Mouse (Mus musculus): ENCODE measurements around the gene D1Ertd622e.

Gene D1Ertd622e

DNA sequence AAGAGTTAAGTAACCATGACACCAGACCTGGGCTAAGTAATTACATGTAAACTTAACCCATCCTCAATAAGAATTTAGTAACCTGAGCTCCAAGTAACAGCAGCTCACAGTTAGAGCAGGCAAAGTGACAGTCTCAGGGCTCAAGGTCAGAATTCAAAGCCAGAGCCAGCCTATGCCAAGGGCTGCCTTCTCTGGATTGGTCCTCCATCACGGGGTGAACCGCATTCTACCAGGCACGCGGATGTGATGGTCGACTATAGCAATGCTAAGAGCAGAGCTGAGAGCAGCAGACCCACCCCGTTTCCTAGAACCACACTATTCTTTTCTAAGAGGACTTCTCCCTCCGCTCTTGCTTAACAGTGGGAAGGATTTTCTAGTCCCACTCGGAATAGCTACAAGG is 27.8 kb downstream of the D1Ertd622e start:
- no peak for DNase-seq (ENCODE audit: low spot score)

- no peak for DNase-seq (ENCODE audit: low spot score)
Measured at GRCm38 (mm10) chr1:97632545-97633256, 29.2 kb downstream of the D1Ertd622e start.

- DNase-seq (ENCODE audit: low spot score): no peak
Measured at GRCm38 (mm10) chr1:97631843-97632470, 29.9 kb downstream of the D1Ertd622e start.

GRCm38 (mm10) chr1:97630146-97630545 is 31.7 kb downstream of the D1Ertd622e start:
- DNase-seq (ENCODE audit: low spot score): no peak

- no peak for DNase-seq (ENCODE audit: low spot score)
Measured at GRCm38 (mm10) chr1:97628859-97629258, 33.0 kb downstream of the D1Ertd622e start.

DNA sequence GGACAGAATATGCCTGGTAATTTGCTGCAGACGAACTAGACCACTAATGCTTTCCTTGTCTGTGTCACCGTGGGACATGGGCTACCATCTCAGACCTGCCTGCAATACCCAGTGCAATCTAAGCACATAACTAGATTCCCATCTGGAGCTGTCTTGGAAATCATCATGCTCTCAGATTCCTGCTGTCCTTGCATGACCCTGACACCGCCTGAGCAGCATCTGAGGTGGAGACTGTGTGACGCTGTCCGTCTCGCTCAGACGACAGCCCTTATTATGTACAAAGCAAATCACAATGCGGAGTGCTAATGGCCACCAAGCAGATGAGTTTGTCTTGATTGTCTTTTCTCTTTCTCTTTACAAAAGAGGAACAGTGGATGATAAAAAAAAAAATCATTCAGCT is 33.9 kb downstream of the D1Ertd622e start:
- DNase-seq (ENCODE audit: low spot score): no peak

DNA sequence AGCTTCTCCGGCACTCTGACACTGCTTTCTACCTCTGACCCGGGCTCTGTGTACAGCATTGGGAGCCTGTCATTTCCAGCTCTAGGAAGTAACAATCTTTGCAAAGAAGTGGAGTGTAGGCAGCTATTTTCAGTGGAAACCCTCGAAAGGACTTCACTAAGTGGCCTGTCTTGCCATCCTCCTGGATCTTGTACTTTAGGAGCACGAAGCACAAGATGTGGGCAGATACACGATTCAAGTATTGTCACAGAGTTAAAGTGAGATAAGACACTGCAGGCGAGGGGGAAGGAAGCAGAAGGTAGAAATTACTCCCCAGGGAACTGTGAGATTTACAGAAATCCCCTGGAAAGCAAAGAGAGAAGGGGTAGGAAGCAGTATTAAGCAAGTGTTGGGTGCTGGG is 36.4 kb downstream of the D1Ertd622e start:
- no peak for DNase-seq (ENCODE audit: low spot score)

DNA sequence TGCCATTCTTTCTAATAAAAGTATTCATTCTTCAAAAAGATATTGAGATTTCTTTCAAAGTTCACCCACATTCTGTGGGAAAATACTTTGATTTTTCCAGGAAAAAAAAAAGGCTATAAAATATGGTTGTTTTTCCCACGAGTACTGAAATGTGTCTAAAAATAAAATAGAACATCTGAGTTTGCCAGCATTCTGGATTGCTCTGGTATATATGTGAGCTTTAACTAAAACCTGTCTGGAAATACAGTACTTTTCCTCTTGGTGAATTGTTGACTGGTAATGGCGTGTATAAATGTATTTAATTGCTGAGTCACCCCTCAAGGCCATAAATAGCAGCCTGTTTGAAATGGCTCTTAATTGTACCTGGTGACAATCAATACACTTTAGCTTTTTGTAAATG is 37.5 kb downstream of the D1Ertd622e start:
- DNase-seq (ENCODE audit: low spot score): no peak

GRCm38 (mm10) chr1:97623214-97623856 is 38.5 kb downstream of the D1Ertd622e start:
- no peak for DNase-seq (ENCODE audit: low spot score)

- no peak for DNase-seq (ENCODE audit: low spot score)
Measured at GRCm38 (mm10) chr1:97622574-97623208, 39.2 kb downstream of the D1Ertd622e start.

DNA sequence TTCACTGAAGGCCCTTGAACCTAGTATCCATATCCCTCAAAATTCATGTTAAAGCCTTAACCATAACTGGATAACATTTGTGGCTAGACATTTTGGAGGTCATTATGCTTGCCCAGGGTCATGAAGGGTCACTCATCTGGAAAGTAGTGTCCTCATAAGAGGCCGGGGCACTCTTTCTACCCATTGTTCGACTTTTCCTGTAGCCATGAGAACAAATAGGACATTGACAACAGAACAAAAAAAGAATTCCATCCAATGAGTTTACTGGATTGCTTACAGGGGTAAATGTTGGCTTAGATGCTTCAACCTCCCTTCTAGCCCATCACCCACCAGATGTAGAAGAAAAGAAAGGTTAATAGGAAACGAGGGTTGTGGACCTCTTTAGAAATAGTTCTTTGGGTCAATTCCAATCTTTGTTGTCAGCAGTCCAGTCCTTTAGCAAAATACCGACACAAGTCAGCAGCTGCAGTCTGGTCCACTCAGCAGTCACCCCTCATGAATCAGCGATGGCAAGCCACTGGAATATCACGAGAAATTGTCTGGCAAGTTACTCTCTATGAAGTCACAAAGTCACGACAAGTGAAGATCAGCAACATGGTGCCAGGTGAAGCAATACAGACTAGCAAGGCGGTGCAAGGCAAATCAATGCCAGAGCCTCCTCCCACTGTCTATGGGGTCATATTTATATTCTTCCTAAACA is 42.1 kb downstream of the D1Ertd622e start:
- no peak for DNase-seq (ENCODE audit: low spot score)

DNA sequence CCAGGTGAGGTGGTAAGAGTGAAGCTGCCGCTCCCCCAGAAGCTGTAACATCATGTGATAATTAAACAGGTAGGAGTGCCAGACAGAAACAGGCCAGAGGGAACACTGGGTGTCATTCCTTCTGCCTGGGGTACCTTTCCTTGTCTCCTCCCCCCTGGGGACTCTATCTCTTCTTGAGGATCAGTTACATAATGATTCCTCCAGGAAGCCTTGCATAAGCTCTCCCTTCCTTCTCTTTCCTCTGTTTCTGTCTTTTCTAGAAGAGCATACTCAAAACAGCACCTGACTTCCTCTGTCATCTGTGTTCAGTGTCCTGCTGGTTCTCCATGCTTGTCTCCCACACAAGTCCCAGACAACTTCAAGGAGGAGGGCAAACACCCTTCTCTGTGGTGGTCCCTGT is 46.3 kb downstream of the D1Ertd622e start:
- no peak for DNase-seq (ENCODE audit: low spot score)

DNA sequence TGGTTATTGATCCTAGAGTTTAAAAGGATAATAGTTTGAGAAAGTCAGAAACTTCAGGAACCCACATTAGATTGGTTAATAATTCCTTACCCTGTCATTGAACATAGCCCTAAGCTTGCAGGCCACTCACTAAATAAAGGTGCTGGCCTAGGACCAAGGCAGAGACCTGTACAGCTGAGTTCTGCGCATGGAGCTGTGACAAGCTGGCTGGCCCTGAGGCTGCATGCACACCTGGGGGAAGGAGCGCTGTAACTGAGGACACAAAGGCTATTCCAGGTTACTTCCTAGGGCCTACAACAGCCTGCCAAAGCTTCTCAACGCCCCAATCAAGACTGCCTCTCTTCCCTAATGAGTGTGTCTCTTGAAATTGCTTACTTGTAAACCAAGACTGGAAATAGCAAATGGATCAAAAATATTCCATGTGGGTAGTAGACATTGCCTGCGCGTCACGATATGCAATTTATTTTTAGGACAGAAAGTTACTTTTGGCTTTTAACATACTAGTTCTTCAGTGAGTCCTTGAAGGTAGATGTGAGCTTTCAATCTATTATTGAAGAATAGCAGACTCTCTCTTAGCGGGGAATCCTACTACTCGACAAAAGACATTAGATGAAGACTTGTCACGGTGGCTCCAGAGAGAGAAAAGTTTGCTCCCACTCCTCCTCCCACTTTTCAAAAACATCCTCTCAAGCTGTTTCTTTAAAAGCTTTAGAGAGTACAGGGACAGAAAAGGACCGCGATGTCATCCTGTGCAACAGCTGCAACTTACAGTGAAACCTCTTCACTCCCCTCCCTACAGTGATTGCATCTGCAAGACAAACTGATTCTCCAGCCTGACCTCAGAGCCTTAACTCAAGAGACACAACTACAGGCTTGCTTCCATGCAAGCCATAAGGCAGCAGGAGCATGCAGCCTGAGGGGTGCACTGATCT is 47.1 kb downstream of the D1Ertd622e start:
- DNase-seq (ENCODE audit: low spot score): no peak

DNA sequence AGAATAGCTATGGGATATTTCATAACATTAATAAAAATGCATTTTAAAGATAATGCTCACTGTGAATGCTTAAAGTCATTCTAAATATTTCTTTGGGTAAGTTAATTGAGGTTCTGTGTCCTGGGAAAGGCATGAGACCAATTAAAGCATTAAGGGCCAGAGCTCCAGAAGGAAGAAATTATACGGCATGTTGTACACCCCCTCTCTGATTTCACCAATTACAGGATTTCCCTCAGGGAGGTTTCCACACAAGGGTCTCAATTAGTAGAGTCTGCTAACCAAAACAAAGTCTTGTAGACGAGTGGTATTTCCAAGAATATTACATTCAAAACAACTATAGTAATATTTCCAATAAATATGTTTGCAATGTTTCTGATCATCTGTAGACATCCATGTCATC is 50.1 kb downstream of the D1Ertd622e start:
- no peak for DNase-seq (ENCODE audit: low spot score)

GRCm38 (mm10) chr1:97603361-97603760 is 58.5 kb downstream of the D1Ertd622e start:
- no peak for DNase-seq (ENCODE audit: low spot score)

DNA sequence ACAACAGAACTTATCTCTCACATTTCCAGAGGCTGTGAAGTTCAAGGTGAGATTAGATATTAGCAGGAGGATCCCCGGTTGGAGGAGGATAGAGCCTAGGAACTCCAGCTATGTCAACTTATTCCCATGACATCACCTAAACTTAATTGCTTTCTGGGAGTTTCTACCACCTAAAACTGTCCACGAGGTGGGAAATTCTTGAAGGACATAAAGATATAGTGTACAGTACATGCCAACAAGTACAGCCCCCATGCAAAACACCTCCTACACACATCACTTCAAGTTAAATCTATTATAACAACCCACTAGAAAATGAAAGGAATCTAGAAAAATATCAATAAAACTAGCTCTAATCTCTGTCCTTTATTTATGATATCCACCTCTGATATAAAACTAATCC is 61.5 kb downstream of the D1Ertd622e start:
- DNase-seq (ENCODE audit: low spot score): no peak

DNA sequence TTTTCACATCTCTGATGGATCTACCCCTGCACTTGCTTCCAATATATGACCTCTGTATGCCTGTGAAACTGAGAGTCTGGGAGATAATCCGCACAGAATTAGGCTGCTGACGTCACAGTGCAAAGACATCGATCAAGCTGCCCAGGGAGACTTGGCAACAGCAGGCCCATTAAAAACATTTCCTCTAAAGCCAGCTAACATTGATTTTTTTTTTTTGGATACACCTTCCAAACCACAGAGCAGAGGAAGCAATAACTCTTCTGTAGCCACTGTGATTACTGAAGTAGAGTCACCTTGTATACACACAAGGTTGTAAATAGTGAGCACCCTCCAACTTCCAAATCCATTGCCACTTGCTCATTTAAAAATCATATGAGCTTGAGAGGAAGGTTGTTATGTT is 62.8 kb downstream of the D1Ertd622e start:
- no peak for DNase-seq (ENCODE audit: low spot score)

DNA sequence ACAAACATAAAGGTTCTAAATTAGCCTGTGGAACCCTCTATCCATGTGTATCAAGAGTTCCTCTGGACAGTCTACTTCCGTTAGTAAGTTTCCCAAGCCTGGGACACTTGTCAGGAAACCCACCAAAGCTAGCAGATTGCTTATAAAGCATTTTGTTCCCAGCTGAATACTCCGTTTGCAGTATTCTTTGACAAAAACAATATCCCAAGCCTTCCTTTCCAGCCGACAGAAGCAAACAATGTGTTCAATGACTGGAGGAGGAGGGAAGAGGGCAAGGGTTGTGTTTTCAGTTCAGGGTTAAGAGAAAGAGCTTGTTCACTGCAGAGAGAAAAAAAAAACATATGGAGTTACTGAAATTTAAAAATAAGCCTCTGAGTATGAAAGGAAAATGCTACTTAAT is 73.3 kb downstream of the D1Ertd622e start:
- DNase-seq (ENCODE audit: low spot score): no peak

DNA sequence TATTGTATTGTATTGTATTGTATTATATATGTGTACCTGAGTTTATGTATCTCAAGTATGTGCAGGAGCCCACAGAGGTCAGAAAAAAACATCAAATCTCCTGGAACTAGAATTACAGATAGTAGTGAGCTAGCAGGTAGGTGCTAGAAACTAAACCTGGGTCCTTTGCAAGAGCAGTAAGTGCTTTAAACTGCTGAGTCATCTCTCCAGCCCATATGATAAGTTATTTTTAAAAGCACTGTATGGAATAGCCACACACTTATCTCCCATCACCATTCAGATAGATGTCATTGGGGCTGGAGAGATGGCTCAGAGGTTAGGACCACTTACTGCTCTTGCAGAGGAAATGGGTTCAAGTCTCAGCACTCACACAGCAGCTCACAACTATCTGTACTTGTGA is 76.8 kb downstream of the D1Ertd622e start:
- no peak for DNase-seq (ENCODE audit: low spot score)

DNA sequence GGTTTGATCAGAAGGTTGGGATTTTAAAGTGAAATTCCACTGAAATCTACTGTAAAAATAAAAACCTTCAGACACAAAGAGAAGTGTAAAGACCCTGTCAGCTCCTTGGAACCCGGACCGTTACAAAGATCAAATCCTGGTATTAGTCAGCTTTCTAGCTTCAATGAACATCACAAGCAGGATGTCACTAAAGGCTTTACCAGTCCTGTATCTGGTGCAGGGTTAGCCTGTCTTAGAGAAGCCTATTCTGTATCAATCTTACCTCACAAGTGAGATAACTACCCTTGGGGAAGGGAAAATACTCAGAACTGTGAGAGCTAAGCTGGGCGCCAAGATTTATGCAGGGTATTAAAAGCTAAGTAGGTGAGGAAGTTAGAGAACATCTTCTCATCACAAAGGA is 77.7 kb downstream of the D1Ertd622e start:
- no peak for DNase-seq (ENCODE audit: low spot score)

- no peak for DNase-seq (ENCODE audit: low spot score)
Measured at GRCm38 (mm10) chr1:97583085-97583484, 78.8 kb downstream of the D1Ertd622e start.
